Mouse (Mus musculus) B cell, adult (primary cell): ENCODE measurements around the gene Gm10600. TPM values are rescaled to one million over a fixed set of nuclear protein-coding genes. Genes with fewer than 3 reads are reported as not detected.

ENCODE experiments used
- total RNA-seq: library from RNA; stranded (reverse); gene quantifications from 4 replicates; pipeline ENCODE4 v1.2.4, GENCODE M21; 2023; ENCODE audit not compliant: inconsistent age

Gm10600 gene
- total RNA-seq = not detected in 4 replicates

DNA sequence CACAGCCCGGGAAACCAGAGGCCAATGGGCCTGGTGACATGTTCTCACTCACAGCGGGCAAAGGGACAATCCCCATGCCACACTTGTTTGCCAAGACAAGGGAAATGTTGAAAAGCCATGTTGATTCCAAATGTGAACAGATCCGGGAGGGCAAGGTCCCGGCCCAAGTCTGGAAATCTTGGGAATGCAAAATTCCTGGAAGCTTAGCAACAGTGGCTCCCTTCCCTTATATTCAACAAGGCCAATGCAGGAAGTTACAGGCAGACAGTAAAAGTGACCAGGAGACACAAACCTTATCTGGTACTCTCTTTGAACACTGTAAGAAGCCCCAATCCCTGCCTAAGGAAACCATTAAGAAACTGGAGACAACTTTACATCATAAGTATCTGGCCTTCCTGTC, at the start of gene Gm10600:
TSS of gene Gm10600 (plus strand) at position 301 of the 400 bp plus-strand sequence.

DNA sequence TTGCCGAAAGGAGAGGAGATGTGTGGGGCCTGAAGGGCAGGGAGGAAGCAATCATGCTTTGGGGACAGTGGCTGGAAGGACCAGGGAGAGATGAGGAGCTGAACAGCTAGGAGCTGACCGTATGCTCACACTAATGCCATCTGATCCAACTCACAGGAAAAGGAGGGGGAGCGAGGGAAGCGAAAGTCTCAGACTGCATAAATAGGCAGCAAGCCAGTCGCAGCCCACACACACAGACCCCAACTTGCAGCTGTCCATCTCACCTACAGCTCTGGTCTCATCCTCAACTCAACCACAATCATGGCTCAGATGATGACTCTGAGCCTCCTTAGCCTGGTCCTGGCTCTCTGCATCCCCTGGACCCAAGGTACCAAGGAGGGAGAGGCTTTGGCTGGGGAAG, 15.0 kb downstream of the Gm10600 start, which contains the start of gene Ccl21b:
TSS of gene Ccl21b (plus strand) at position 301 of the 400 bp plus-strand sequence.

Other genes with a start within 250 kb of the Gm10600 start
- gene Gm21093, start 205.9 kb upstream of the Gm10600 start, total RNA-seq = not detected in 4 replicates
- gene Gm3893, start 149.4 kb upstream of the Gm10600 start, total RNA-seq = not detected in 4 replicates
- not detected in 4 replicates for gene Gm13304, start 125.8 kb upstream of the Gm10600 start, total RNA-seq
- not detected in 4 replicates for gene Gm13306, start 87.2 kb upstream of the Gm10600 start, total RNA-seq
- not detected in 4 replicates for gene Gm13305, start 72.0 kb upstream of the Gm10600 start, total RNA-seq
- gene Ccl21b, start 15.1 kb downstream of the Gm10600 start, total RNA-seq = not detected in 4 replicates
- not detected in 4 replicates for gene Gm21953, start 53.6 kb downstream of the Gm10600 start, total RNA-seq
- not detected in 4 replicates for gene Fam205a3, start 77.7 kb downstream of the Gm10600 start, total RNA-seq
- gene Gm21586, start 198.7 kb downstream of the Gm10600 start, total RNA-seq = not detected in 4 replicates
- gene Gm2163, start 226.1 kb downstream of the Gm10600 start, total RNA-seq = not detected in 4 replicates